Mouse (Mus musculus) MEL (cell line): ENCODE results near the gene Sowaha. TPM values are rescaled to one million over a fixed set of nuclear protein-coding genes. Genes with fewer than 3 reads are reported as not detected.

Experiments
- DNase-seq: peaks from one replicate; pipeline ENCODE4 v3.0.0; 2011; ENCODE audit warnings: low read depth, low spot score
- H3K27ac ChIP-seq: 2 replicates; pipeline ENCODE4 v1.5.1; 2012; ENCODE audit warnings: low read depth, mild to moderate bottlenecking, control low read depth, low read length, moderate library complexity; ENCODE audit not compliant: control insufficient read depth
- H3K27me3 ChIP-seq, 2 experiments: fragments of 150-350 bp in 1 of 2; sonication (generic) in 1 of 2; 2 replicates each; pipeline ENCODE4 v1.6.1; 2012; ENCODE audit warnings: low read length in 2 of 2, mild to moderate bottlenecking in 2 of 2, improper control_type of control experiment in 1 of 2, moderate library complexity in 1 of 2; ENCODE audit not compliant: insufficient read depth in 2 of 2, control insufficient read depth in 1 of 2
- H3K36me3 ChIP-seq, 2 experiments: 2 replicates each; pipeline ENCODE4 v1.6.1; 2012 to 2014; ENCODE audit warnings: low read length in 2 of 2, improper control_type of control experiment in 1 of 2, inconsistent platforms in 1 of 2, mild to moderate bottlenecking in 1 of 2; ENCODE audit not compliant: insufficient read depth in 2 of 2, control insufficient read depth in 1 of 2
- H3K4me1 ChIP-seq, 2 experiments: fragments of 150-350 bp in 1 of 2; sonication (generic) in 1 of 2; 2 replicates each; pipeline ENCODE4 v1.6.1; 2012; ENCODE audit warnings: low read length in 2 of 2, improper control_type of control experiment in 1 of 2, mild to moderate bottlenecking in 1 of 2; ENCODE audit not compliant: insufficient read depth in 2 of 2, control insufficient read depth in 1 of 2
- H3K4me3 ChIP-seq, 2 experiments: fragments of 150-350 bp in 1 of 2; sonication (generic) in 1 of 2; 2 replicates each; pipeline ENCODE4 v1.5.1; 2012; ENCODE audit warnings: low read depth in 2 of 2, low read length in 2 of 2, mild to moderate bottlenecking in 2 of 2, moderate library complexity in 2 of 2, control low read depth in 1 of 2, improper control_type of control experiment in 1 of 2; ENCODE audit not compliant: control insufficient read depth in 1 of 2, insufficient read depth in 1 of 2
- H3K79me2 ChIP-seq: 2 replicates; pipeline ENCODE4 v1.6.1; 2012; ENCODE audit warnings: mild to moderate bottlenecking, low read length, moderate library complexity; ENCODE audit not compliant: control insufficient read depth, poor library complexity, insufficient read depth
- H3K9ac ChIP-seq: 2 replicates; pipeline ENCODE4 v1.6.1; 2012; ENCODE audit warnings: low read depth, mild to moderate bottlenecking, control low read depth, low read length, moderate library complexity; ENCODE audit not compliant: control insufficient read depth, poor library complexity, severe bottlenecking
- H3K9me3 ChIP-seq: fragments of 150-350 bp; sonication (generic); replicated peaks from 2 replicates; pipeline ENCODE4 v1.6.1; 2012; ENCODE audit warnings: mild to moderate bottlenecking, low read length, improper control_type of control experiment, moderate library complexity; ENCODE audit not compliant: insufficient read depth
- BHLHE40 ChIP-seq: IDR thresholded peaks from 2 replicates; pipeline ENCODE4 v1.6.1; 2012; ENCODE audit warnings: low read depth, mild to moderate bottlenecking, inconsistent platforms, low read length, improper control_type of control experiment, borderline replicate concordance
- CHD1 ChIP-seq: IDR thresholded peaks from 2 replicates; pipeline ENCODE4 v1.6.1; 2012; ENCODE audit warnings: low read depth, mild to moderate bottlenecking, inconsistent platforms, low read length, improper control_type of control experiment
- CHD2 ChIP-seq: IDR thresholded peaks from 2 replicates; pipeline ENCODE4 v1.6.1; 2011; ENCODE audit warnings: low read length, improper control_type of control experiment
- CTCF ChIP-seq, 3 experiments: IDR thresholded peaks in 2 of 3; conservative IDR thresholded peaks in 1 of 3; 2 replicates each; pipeline ENCODE4 v1.5.1; 2011 to 2012; ENCODE audit warnings: low read length in 3 of 3, low read depth in 2 of 3, mild to moderate bottlenecking in 2 of 3, improper control_type of control experiment in 1 of 3, inconsistent platforms in 1 of 3, mixed read lengths in 1 of 3, moderate library complexity in 1 of 3; ENCODE audit not compliant: control insufficient read depth in 1 of 3, insufficient read depth in 1 of 3, poor library complexity in 1 of 3, severe bottlenecking in 1 of 3
- ELF1 ChIP-seq: IDR thresholded peaks from 2 replicates; pipeline ENCODE4 v1.6.1; 2014; ENCODE audit warnings: low read depth, mild to moderate bottlenecking, inconsistent platforms, low read length, improper control_type of control experiment, moderate library complexity
- ETS1 ChIP-seq: IDR thresholded peaks from 2 replicates; pipeline ENCODE4 v1.6.1; 2012; ENCODE audit warnings: low read depth, mild to moderate bottlenecking, inconsistent platforms, low read length, improper control_type of control experiment, moderate library complexity
- GABPA ChIP-seq: IDR thresholded peaks from 2 replicates; pipeline ENCODE4 v1.6.1; 2012; ENCODE audit warnings: low read depth, mild to moderate bottlenecking, inconsistent platforms, low read length, improper control_type of control experiment, moderate library complexity
- HCFC1 ChIP-seq: IDR thresholded peaks from 2 replicates; pipeline ENCODE4 v1.6.1; 2012; ENCODE audit warnings: low read depth, mild to moderate bottlenecking, inconsistent platforms, low read length, improper control_type of control experiment, moderate library complexity
- KAT2A ChIP-seq: conservative IDR thresholded peaks from 2 replicates; pipeline ENCODE4 v1.6.1; 2012; ENCODE audit warnings: low read depth, low read length, improper control_type of control experiment, inconsistent platforms
- MAFK ChIP-seq: IDR thresholded peaks from 2 replicates; pipeline ENCODE4 v1.6.1; 2011; ENCODE audit warnings: low read depth, mild to moderate bottlenecking, low read length, improper control_type of control experiment, borderline replicate concordance
- MAX ChIP-seq: IDR thresholded peaks from 2 replicates; pipeline ENCODE4 v1.6.1; 2011; ENCODE audit warnings: low read length, improper control_type of control experiment
- MXI1 ChIP-seq: IDR thresholded peaks from 2 replicates; pipeline ENCODE4 v1.6.1; 2011; ENCODE audit warnings: mild to moderate bottlenecking, low read depth, low read length, improper control_type of control experiment
- MYC ChIP-seq: IDR thresholded peaks from 2 replicates; pipeline ENCODE4 v1.6.1; 2011; ENCODE audit warnings: low read depth, mild to moderate bottlenecking, low read length, improper control_type of control experiment, moderate library complexity
- NELFE ChIP-seq: IDR thresholded peaks from 2 replicates; pipeline ENCODE4 v1.6.1; 2011; ENCODE audit warnings: low read depth, low read length, improper control_type of control experiment
- NRF1 ChIP-seq: IDR thresholded peaks from 2 replicates; pipeline ENCODE4 v1.6.1; 2014; ENCODE audit warnings: low read depth, mild to moderate bottlenecking, inconsistent platforms, low read length, improper control_type of control experiment, moderate library complexity; ENCODE audit not compliant: poor library complexity, insufficient read depth, severe bottlenecking
- POLR2AphosphoS5 ChIP-seq: IDR thresholded peaks from 2 replicates; pipeline ENCODE4 v1.6.1; 2012; ENCODE audit warnings: low read depth, borderline replicate concordance, mild to moderate bottlenecking, inconsistent platforms, low read length, moderate library complexity, mixed read lengths
- RCOR1 ChIP-seq: IDR thresholded peaks from 2 replicates; pipeline ENCODE4 v1.6.1; 2012; ENCODE audit warnings: low read depth, mild to moderate bottlenecking, inconsistent platforms, low read length, improper control_type of control experiment
- SIN3A ChIP-seq: IDR thresholded peaks from 2 replicates; pipeline ENCODE4 v1.6.1; 2012; ENCODE audit warnings: low read length, improper control_type of control experiment, inconsistent platforms
- SMC3 ChIP-seq: IDR thresholded peaks from 2 replicates; pipeline ENCODE4 v1.6.1; 2011; ENCODE audit warnings: low read depth, low read length, improper control_type of control experiment
- TAL1 ChIP-seq: IDR thresholded peaks from 2 replicates; pipeline ENCODE4 v1.6.1; 2012; ENCODE audit warnings: mild to moderate bottlenecking, inconsistent platforms, low read length, moderate library complexity, mixed read lengths
- TBP ChIP-seq: IDR thresholded peaks from 2 replicates; pipeline ENCODE4 v1.8.0; 2011; ENCODE audit warnings: low read depth, low read length, improper control_type of control experiment
- TCF12 ChIP-seq: IDR thresholded peaks from 2 replicates; pipeline ENCODE4 v1.6.1; 2014; ENCODE audit warnings: low read depth, mild to moderate bottlenecking, inconsistent platforms, low read length, improper control_type of control experiment, moderate library complexity
- ZKSCAN1 ChIP-seq: IDR thresholded peaks from 2 replicates; pipeline ENCODE4 v1.6.1; 2012; ENCODE audit warnings: low read depth, mild to moderate bottlenecking, inconsistent platforms, low read length, improper control_type of control experiment, moderate library complexity
- ZMIZ1 ChIP-seq: IDR thresholded peaks from 2 replicates; pipeline ENCODE4 v1.6.1; 2012; ENCODE audit warnings: low read depth, mild to moderate bottlenecking, inconsistent platforms, low read length, improper control_type of control experiment, moderate library complexity
- polyA plus RNA-seq, 2 experiments: library from polyadenylated mRNA; stranded (reverse) in 1 of 2; unstranded in 1 of 2; fragments of >175 nt in 1 of 2; fragments of >200 nt in 1 of 2; gene quantifications; 2 replicates each; pipeline versions ENCODE4 v1.2.1 to v1.2.4; 2012; ENCODE audit warnings: low replicate concordance in 2 of 2, low read depth in 1 of 2; ENCODE audit not compliant: insufficient read length in 2 of 2, insufficient read depth in 1 of 2, missing spikeins in 1 of 2
- total RNA-seq: library from RNA; depleted of rRNA; stranded (reverse); fragments of 300-350 nt; gene quantifications from 2 replicates; pipeline ENCODE4 v1.2.3, GENCODE M21; 2012; rRNA removed

The Sowaha gene
- total RNA-seq (not detected in 2 replicates), polyA plus RNA-seq (not detected)

DNA sequence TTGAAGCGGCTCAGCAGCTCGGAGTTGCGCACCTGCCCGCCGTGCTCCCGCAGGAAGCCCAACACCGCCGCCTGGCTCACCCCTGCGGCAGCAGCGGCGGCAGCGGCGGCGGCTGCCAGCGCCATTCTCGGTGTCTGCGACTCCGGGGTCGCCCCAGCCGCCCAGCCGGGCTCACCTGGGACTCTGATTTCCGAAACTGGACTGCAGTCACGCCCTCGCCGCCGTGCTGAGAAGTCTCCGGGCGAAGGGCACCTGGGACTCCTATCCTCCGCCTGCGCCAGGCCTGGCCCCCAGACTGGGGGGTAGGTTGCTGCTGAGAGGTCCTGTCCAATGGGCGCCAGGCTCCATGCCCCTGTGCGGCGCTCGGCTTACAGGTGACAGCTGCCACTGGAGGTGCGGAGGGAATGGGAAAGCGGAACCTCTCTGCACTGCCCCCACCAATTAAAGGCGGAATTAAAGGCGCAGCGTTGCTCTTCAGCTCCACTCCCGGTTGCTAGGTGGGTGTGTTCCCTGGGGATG, at the start of gene Sowaha, which contains the start of gene Gm9945:
Gene Sowaha, minus strand, starts transcription at position 492 of the 519 bp plus-strand sequence.
Gene Gm9945, plus strand, starts transcription at position 384 of the 519 bp plus-strand sequence.
- Histone ChIP-seq H3K27me3 (peaks cover 4% of the 10 kb centered on the region in 2 experiments), H3K9me3 (no peaks in the 10 kb centered on the region), H3K27ac (peak within 1 kb of the TSS; percentile 95), H3K79me2 (no peaks in the 10 kb centered on the region), H3K4me3 (no peak within 1 kb of the TSS), H3K4me1 (peaks cover 22 to 30% of the 10 kb centered on the region in 2 experiments), H3K36me3 (peaks cover 0 to 35% of the 10 kb centered on the region in 2 experiments; a peak in 2 of 4 replicates), H3K9ac (peak within 1 kb of the TSS; percentile 49)
- TF ChIP-seq HCFC1: no peak
- no peak for TF ChIP-seq KAT2A
- no peak for TF ChIP-seq NRF1
- TF ChIP-seq ZMIZ1: no peak
- TF ChIP-seq RCOR1: no peak
- no peak for TF ChIP-seq TBP
- TF ChIP-seq TCF12: no peak
- no peak for DNase-seq

DNA sequence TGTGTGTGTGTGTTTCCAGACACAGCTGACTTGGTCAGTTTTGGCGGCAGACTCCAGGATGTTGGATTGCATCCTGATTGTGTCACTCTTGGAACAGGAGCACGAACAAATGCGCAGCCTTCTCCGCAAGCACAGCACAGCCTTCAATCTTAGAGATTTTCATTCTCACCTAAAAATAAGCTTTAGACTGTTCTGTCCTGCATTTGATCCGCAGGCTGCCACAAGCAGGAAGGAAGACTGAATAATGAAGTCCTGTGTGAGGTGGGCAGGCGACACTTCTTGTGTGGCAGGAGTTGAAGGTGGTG, 49.1 kb upstream of the Sowaha start:
- DNase-seq: no peak
- Histone ChIP-seq H3K4me3 (no peak overlapping the region), H3K9me3 (no peaks in the 10 kb centered on the region), H3K9ac (no peak overlapping the region), H3K79me2 (peaks cover 72% of the 10 kb centered on the region), H3K27ac (no peak overlapping the region; the same call in 1 of the 2 replicates), H3K27me3 (no peaks in the 10 kb centered on the region), H3K36me3 (peaks cover 29 to 57% of the 10 kb centered on the region in 2 experiments), H3K4me1 (peaks cover 29 to 65% of the 10 kb centered on the region in 2 experiments)
- TF ChIP-seq MAX (no peak), MYC (no peak), TCF12 (no peak), POLR2AphosphoS5 (no peak), ETS1 (no peak), TAL1 (no peak), SIN3A (no peak), CHD1 (no peak), ELF1 (no peak), CHD2 (no peak), CTCF (IDR thresholded peaks at IDR 0.05 in 2 of 3, conservative IDR thresholded peaks at IDR 0.05 in 1 of 3; ENCODE audit: control insufficient read depth in 1 of 3, insufficient read depth in 1 of 3, low read depth in 2 of 3, low read length in 3 of 3, poor library complexity in 1 of 3, severe bottlenecking in 1 of 3) (no peak), SMC3 (no peak), MAFK (no peak), GABPA (no peak), BHLHE40 (no peak), ZKSCAN1 (no peak), NELFE (no peak), RCOR1 (no peak), MXI1 (no peak)
